Mouse (Mus musculus): ENCODE measurements at regions not wholly inside any gene's neighbourhood (a gene's known extent, or its start where the extent isn't known, plus 50 kb on each side); places are given as distances from the start of the nearest gene placed in this dataset.

DNA sequence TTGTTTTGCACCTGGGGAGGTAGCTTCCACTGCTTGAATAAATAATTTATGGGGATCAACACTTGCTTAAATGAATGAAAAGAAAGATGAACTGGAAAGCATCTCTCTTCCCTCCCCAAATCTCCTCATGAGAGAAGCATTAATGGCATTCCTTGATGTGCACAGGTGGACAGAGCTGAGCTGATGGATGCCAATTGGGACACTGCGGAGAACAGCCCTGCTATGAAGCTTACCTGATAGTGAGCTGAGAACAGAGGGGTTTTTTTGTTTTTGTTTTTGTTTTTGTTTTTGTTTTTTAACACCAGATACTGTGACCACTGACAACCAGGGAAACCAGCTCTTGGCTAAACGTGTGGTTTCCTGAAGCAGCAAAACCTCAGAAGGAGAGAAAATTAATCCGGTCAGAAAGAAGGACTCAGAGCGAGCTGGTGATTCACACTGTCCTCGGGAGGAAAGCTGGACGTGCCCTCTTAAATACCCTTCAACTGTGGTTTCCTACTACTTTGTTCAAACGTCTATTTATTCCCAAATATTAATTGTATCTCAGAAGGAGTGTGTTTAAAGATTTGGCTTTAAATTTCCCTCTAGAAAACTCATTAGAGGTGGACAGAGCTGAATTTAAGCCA lies 128.0 kb upstream of the Zfand5 start:
- no peak for TF ChIP-seq POLR2A (IDR thresholded peaks at IDR 0.05; ENCODE audit: borderline replicate concordance, extremely low read depth, low read depth, low read length)
- TF ChIP-seq CTCF (IDR thresholded peaks at IDR 0.05; ENCODE audit: insufficient read depth, low read length): no peak

Data from lung, adult 2 months (tissue).